Comparison of ENCODE assay signal across 8 mouse cellular contexts in genomic region chr9:68656076-68656795, GRCm38 (mm10). TPM values are rescaled to one million over a fixed set of nuclear protein-coding genes. Genes with fewer than 3 reads are reported as not detected.
DNase-seq lines count a peak whose midpoint lies in the region; ATAC-seq and TF ChIP-seq lines count a peak whose summit lies in the region.

No protein-coding gene starts in this region.

- no peak overlapping the region for H3K4me3 ChIP-seq in lung, postnatal 0 days (ENCODE audit: low read depth, low read length)
- no peak overlapping the region for H3K4me3 ChIP-seq in intestine, embryonic 15.5 days (replicated peaks)
- H3K4me3 ChIP-seq in olfactory bulb, adult 2 months (ENCODE audit: insufficient read depth, low read depth, low read length): no peak overlapping the region

- no peak for TF ChIP-seq CTCF in lung, postnatal 0 days (IDR thresholded peaks at IDR 0.05)
- TF ChIP-seq CTCF in olfactory bulb, adult 2 months (IDR thresholded peaks at IDR 0.05; ENCODE audit: insufficient read depth, low read depth, low read length): no peak

- TF ChIP-seq POLR2A in olfactory bulb, adult 2 months (IDR thresholded peaks at IDR 0.05; ENCODE audit: insufficient read depth, low read depth, low read length): no peak

- WGBS in lung, postnatal 0 days: 33% methylated on average over 5 of the region's 5 CpGs
- WGBS in intestine, embryonic 15.5 days: 35% methylated on average over 5 of the region's 5 CpGs
- 44% methylated on average over 5 of the region's 5 CpGs for WGBS in olfactory bulb, adult 2 months

- peak; percentile 38 for DNase-seq in cerebellum, adult 11 months
- DNase-seq in cerebellum, postnatal 4 days (ENCODE audit: low spot score in 2 of 2): no peak
- DNase-seq in lung, postnatal 0 days (ENCODE audit: low spot score): peak; percentile 35
- DNase-seq in lung, postnatal 14 days: no peak
- no peak for DNase-seq in layer of hippocampus, postnatal 10 days (ENCODE audit: low spot score in 2 of 2)

- H3K4me1 ChIP-seq in lung, postnatal 0 days (ENCODE audit: insufficient read depth, low read depth, low read length): peaks cover 5% of the 10 kb centered on the region; the same call in 1 of the 2 replicates
- peaks cover 9% of the 10 kb centered on the region for H3K4me1 ChIP-seq in intestine, embryonic 15.5 days (replicated peaks)
- H3K4me1 ChIP-seq in olfactory bulb, adult 2 months (ENCODE audit: control insufficient read depth, insufficient read depth, low read length): peaks cover 7% of the 10 kb centered on the region; the same call in 1 of the 2 replicates

- TF ChIP-seq EP300 in lung, postnatal 0 days (IDR thresholded peaks at IDR 0.05): no peak

- no peak overlapping the region for H3K4me2 ChIP-seq in lung, postnatal 0 days (replicated peaks; ENCODE audit: low read depth, low read length)
- 0 out of 2 replicates have a peak overlapping the region, but pooled peaks have one; percentile 96 for H3K4me2 ChIP-seq in intestine, embryonic 15.5 days (replicated peaks)

- H3K27ac ChIP-seq in lung, postnatal 0 days (ENCODE audit: low read length): no peak overlapping the region
- H3K27ac ChIP-seq in intestine, embryonic 15.5 days: no peak overlapping the region
- H3K27ac ChIP-seq in olfactory bulb, adult 2 months (ENCODE audit: insufficient read depth, low read depth, low read length): peak overlapping the region; percentile 71

- H3K27me3 ChIP-seq in lung, postnatal 0 days (replicated peaks; ENCODE audit: insufficient read depth, low read length): no peaks in the 10 kb centered on the region
- H3K27me3 ChIP-seq in intestine, embryonic 15.5 days (replicated peaks): no peaks in the 10 kb centered on the region; the same call in 1 of the 2 replicates

- no peak for ATAC-seq in lung, postnatal 0 days
- no peak for ATAC-seq in intestine, embryonic 15.5 days
- ATAC-seq in megakaryocyte-erythroid progenitor cell, adult 5-6 weeks (replicated peaks; ENCODE audit: low FRiP score, low TSS enrichment, poor library complexity, severe bottlenecking): no peak

- H3K9me3 ChIP-seq in lung, postnatal 0 days (ENCODE audit: low read length): no peaks in the 10 kb centered on the region
- H3K9me3 ChIP-seq in intestine, embryonic 15.5 days: no peaks in the 10 kb centered on the region

- H3K36me3 ChIP-seq in lung, postnatal 0 days (ENCODE audit: insufficient read depth, low read length): no peaks in the 10 kb centered on the region
- H3K36me3 ChIP-seq in intestine, embryonic 15.5 days: no peaks in the 10 kb centered on the region

- no peak overlapping the region for H3K9ac ChIP-seq in lung, postnatal 0 days (replicated peaks; ENCODE audit: low read depth)
- no peak overlapping the region for H3K9ac ChIP-seq in intestine, embryonic 15.5 days

RNA-seq across cellular contexts. Expression of gene Rora, which starts 2.6 kb away (rescaled TPM):
- polyA plus RNA-seq in lung, postnatal 0 days (2015; fragmentation: Nextera tagmentation; extraction: Ambion mirVana): 18.8 and 20.6 TPM in 2 replicates
- 4.7 and 5.4 TPM in 2 replicates for polyA plus RNA-seq in intestine, embryonic 15.5 days (2015; fragmentation: Nextera tagmentation; extraction: Ambion mirVana)
- not detected in 2 replicates for polyA plus RNA-seq in olfactory bulb, adult 2 months (2012; ENCODE audit: insufficient read depth, insufficient read length, low replicate concordance, missing spikeins)
- total RNA-seq in megakaryocyte-erythroid progenitor cell, adult 5-6 weeks (2014; fragmentation: Nextera tagmentation): 0.02 and 1.6 TPM in 2 replicates
- 2.6 and 4.7 TPM in 2 replicates for total RNA-seq in megakaryocyte-erythroid progenitor cell, adult 5-6 weeks (2017)
- total RNA-seq in layer of hippocampus, postnatal 10 days (2021): 10 to 100 TPM; 22.9 to 23.2 TPM

Comparison
In these comparisons a context has a peak if more than half of its experiments do, and no peak if none do; other contexts are left out.
1. DNase-seq: peak in cerebellum, adult 11 months (single experiment) and lung, postnatal 0 days (single experiment); none in cerebellum, postnatal 4 days (0 of 2), lung, postnatal 14 days (single experiment) and layer of hippocampus, postnatal 10 days (0 of 2).